Mouse (Mus musculus) thymus, adult 18-20 months (tissue): ENCODE data around the gene Htr6.

Experiments used
- DNase-seq, 2 experiments: peaks; one replicate each; pipeline ENCODE4 v3.0.0; 2022; ENCODE audit warnings: mixed read lengths in 2 of 2

The Htr6 gene

DNA sequence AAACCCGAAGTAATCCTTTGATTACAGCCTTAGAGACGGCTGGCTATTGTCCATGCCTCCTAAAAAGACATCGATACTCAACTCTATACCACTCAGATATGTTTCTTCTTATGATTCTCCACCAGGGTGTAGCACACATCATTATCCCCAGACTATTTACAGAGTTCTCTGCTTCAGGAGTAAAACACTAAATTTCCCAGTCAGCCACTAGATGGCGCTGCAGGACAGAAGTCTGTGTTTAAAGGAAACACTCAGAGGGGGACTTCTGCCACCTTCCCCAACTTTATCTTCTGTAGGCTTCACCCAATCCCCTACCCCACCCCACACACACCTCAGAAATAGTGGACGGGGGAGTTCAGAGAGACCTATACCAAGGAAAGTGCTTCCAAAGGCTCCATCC is 10.7 kb upstream of the Htr6 start:
- DNase-seq = peak; percentile 26 to 47

DNA sequence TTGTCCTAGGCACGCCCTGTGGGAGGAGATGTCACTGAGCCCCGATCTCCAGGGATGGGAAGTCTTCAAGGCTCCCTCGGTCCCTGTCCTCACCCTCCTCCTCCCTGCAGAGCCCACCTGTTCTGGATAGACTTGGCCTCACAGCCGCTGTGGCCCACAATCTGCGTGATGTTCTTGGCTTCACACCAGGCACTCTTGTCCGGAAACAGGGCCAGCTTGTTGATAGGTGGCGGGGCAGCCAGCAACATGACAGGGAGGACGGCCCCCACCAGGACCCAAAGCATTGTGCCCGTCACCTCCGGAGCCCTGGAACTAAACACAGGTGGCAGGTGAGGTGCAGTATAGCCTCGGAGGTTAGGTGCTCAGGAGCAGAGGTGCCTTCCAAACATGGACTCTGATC is 10.0 kb upstream of the Htr6 start:
- DNase-seq = no peak

DNA sequence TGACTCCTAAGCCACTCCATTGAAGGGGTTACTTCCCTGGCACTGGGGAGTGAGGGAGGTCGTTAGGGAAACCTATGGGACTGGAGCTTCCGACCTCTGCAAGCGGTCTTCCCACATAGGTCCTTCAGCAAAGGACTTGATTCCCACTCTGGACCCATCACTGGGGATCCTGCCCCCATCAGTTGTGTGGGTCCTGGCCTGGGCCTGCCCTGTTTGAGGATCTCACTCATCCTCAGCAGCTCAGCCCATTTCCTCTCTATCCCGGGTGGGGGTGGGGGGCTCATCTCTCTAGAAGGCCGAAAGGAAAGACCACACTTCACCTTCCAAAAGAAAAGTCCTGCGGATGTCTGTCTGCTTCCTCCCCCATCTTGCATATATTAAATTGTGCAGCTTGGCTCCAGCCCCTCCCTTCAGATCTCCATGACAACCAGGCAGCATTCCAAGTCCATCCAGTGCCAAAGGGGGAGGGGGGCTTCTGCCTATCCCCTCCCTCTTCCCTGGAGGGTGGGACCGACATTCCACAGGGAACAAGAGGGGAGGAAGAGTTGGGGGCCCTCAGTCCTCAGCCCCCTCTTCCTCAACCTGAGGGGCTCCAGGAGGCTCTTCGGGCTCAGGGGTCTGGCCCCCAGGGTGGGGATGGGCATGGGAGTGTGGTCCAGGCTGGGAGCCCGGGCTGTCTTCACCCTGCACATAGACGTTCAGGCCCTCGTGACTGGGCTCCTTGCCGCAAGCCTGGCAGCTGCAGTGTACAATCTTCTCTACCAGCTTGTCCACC is 7.6 kb upstream of the Htr6 start:
- no peak for DNase-seq

DNA sequence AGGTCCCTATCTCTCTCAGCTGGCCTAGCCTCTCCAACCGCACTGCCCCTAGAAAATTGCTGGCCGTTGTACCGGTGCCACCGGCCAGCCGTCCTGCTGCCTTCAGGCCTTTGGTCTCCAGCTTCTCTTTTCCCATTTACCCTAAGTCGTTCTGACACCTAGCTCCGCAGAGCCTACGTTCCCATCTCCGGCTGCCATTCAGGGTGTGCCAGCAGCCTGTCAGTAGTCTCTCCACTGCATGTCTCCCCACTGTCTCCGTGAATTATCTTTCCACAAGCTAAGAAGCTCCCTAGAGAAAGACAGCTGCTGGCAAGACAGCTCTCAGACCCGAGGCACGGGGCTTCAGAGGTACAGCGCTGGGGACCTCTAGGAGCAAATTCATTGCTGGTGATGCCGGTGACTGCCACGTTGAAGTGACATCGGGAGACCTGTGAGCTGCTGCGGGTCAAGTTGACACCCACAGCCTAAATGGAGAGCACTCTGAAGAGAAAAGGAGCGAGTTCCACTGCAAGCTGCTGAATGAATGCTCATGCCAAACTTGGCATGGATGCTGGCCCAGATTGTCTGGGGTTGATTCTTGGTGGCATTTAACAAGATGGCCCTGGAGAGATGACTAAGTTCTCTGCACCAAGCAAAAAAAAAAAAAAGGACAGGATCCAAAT is 6.0 kb upstream of the Htr6 start:
- DNase-seq = no peak

DNA sequence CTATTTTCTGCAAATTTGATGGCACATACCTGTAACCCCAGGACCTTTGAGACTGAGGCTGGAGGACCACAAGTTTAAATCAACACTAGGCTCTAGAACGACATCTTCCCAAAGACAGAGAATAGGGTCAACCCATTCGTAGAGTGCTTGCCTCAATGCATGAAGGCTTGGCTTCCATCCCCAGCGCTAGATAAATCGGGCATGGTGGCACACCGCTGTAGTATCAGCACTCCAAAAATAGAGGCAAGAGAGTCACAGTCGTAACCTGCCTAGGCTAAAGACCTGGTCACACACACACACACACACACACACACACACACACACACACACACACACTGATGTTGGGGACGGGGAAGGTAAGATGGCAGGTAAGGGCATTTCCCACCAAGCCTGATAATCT is 4.9 kb upstream of the Htr6 start:
- no peak for DNase-seq

DNA sequence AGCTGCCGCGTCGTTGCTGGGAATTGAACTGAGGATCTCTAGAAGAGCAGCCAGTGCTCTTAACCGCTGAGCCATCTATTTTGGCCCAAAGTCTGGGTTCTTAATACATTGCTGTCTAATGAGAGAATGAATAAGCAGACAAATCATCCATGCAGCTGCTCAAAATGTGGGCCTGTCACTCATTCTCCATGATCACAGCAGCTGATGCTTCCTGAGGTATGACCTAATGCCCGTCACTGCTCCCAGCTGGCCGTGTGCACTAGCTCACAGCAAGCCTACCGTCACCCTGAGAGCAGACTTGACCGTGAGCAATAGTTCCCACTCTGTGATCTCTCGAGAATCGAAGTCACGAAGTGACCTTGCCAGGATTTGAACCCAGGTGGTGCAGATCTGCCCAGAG is 4.1 kb upstream of the Htr6 start:
- no peak for DNase-seq

DNA sequence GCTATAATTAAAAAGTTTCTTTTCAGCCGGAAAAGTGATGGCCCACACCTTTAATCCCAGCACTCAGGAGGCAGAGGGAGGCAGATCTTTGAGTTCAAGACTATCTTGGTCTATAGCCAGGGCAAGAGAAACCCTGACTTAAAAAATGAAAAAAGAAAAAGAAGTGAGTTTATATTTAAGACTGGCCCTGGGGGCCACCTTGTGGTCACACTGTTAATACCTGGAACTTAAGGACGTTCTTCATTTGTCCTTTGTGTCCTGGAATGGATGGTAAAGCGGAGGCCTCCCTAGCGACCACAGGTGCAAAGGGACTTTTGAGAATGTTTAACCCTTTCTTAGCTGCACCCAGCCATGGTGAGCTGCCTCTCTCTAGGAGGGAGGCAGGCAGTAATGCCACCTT is 3.4 kb upstream of the Htr6 start:
- no peak for DNase-seq

DNA sequence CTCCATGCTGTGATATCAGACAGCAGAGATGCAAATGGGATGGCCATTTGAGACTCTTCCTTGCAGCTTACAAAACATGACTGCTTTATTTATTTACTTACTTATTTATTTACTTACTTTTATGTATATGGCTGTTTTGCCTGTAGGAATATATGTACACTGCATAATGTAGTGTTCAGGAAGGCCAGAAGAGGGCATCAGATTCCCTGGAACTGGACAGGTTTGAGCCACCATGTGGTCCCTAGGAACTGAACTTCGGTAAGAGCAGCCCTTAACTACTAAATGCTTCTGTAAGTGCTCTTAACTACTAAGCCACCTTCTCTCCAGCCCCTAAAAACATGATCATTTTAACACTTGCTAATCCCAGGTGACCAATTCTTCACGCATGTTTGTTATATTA is 2.9 kb upstream of the Htr6 start:
- no peak for DNase-seq

DNA sequence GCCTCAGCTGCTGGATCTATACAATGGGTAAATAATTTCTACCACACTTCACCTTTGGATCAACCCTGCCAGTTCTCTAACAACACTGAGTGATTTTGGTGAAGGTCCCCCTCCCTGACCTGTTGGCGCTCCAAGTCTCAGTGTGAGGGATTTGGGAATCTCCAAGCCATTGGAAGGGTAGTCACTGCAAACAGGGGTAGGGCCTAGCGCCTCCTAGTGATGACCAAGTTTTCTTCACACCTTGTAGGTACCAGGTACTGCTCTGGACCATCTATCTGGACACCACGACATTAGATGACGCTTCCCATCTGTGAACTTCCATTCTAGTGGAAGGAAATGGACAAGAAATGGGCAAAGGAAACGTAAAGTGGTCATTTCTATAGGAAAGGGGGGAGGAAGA is 545 bp upstream of the Htr6 start:
- no peak for DNase-seq

DNA sequence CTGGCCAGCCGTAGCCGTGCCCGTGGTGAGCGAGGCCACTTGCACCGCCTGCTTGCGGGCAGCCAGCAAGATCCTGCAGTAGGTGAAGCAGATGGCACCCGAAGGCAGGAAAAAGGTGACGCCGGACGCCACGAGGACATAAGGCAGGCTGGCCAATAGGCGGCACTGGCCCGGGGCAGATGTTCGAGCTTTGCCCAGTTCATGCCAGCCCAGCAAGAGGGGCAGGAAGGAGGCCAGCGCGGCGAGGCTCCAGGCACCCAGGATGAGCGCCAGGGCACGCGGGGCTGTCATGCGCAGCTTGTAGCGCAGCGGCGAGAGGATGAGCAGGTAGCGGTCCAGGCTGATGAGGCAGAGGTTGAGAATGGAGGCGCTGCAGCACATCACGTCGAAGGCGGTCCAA is 1.3 kb downstream of the Htr6 start:
- no peak for DNase-seq

DNA sequence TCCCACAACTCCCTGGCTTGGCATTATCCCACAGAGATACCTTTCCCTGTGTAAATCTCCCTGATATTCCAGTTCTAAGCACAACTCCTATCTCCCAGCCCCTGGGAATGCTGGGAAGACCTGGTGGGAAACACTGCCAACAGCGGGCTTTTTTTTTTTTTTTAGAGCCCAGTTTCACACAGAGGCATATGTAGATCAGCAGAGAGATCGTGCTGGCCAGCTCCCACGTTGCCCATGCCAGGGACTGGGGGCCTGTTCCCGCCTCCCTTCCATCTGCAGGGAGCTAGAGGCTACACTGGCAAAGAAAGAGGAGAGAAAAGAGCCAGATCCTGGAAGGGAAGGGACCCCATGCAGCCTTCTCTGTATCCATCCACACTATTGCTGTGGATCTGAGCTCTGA is 7.1 kb downstream of the Htr6 start:
- DNase-seq = no peak

DNA sequence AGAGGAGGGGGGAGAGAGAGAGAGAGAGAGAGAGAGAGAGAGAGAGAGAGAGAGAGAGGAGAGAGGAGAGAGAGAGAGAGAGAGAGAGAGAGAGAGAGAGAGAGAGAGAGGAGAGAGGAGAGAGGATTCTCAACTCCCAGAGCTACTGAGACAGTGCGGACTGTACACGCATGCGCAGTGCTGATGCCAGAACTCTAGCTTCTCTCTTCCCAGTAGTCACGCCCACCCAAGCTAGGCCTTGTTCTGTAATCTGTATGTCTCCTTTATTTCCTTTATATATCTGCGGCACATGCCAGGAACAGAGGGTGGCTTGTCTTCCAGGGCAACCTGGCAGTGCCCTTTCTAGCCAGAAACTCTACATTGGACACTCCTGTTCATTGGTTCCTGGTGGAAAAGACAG is 10.5 kb downstream of the Htr6 start:
- DNase-seq = no peak

DNA sequence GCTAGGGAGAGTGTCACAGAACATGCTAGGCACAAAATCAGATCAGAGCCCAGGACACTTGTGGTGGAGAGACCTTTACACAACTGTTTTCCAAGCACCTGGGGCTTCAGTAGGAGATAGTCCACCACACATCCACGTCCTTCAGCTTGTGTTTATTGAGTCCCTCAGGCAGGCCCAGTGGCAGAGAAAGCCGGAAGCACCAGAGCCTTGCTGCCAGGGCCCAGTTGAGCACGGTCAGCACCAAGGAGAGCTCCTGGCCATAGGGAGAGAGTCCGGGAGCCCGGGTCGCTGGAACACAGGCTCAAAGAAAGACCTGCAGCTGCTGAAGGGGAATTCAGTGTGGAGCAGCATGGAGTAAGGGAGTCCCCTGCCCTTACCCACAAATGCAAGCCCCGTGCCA is 15.8 kb downstream of the Htr6 start:
- no peak for DNase-seq

DNA sequence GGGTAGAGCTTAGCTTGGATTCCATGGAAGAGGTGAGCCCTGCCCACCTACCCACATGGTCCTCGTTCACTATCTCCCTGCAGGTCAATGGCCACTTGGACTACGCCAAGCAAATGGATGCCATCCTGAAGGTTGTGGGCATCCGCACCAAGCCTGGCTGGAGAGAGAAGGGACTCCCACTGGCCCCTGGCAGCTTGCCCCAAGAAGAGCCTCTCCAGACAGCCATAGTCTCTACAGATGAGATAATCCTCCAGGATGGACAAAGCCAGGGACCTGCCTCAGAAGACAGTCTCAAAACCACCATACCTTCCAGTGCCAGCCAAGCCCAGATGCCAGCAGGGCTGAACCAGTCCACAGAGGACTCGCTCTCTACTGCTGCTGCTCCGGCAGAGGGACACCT is 17.3 kb downstream of the Htr6 start:
- DNase-seq = no peak

DNA sequence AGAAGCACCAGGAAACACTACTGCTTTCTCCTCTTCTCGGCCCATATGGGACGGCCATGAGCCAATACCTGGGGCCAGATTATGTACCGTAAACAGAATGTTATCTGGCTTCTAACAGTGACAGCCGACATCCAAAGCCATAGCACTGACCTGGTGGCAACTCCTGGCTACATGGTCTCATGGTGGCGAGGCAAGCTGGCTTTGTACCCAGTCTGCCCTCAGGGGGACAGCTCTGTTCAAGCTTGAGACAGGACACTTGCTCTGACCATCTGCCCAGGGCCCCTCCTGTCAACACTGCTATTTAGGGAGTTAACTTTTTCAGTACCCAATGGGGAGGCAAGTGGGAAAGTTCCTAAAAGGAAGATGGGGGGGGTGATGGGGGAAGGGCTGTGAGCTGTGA is 18.1 kb downstream of the Htr6 start:
- DNase-seq = no peak

DNA sequence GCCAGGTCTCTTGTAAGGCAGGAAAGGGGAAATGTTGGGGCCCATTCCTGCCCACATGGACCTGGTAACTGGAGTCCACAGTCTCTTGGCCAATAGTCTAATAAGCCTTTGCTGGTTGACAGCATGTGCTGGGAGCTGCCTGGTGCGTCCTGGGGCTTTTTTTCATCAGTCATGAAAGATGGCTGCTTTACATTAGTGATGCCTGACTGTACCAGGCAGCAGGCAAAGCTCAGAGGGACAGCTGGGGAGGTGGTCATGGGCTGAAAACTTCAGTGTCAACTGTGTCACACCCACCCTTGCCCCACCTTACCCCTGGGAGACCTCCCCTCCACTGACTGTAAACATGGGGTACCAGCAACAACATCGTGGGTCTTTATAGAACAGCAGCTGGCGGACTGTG is 19.6 kb downstream of the Htr6 start:
- no peak for DNase-seq

DNA sequence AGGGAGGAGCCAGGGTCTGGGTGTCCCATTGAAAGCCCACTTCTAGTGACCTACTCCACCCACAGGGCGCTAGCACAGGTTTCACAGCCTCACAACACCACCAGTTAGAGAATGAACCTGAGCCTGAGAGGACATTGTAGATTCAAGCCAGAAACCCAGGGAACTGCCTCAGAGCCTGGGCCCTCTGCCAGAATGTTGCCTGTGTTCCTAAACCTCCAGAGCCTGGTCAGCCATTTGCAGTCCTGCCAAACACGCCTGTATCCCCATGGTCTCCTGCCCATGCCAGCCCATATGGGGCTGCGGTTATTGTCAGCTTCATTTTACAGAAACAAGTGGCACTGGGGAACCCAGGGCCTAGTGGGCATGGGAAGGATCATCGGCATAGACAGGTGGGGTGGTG is 20.0 kb downstream of the Htr6 start:
- no peak for DNase-seq

DNA sequence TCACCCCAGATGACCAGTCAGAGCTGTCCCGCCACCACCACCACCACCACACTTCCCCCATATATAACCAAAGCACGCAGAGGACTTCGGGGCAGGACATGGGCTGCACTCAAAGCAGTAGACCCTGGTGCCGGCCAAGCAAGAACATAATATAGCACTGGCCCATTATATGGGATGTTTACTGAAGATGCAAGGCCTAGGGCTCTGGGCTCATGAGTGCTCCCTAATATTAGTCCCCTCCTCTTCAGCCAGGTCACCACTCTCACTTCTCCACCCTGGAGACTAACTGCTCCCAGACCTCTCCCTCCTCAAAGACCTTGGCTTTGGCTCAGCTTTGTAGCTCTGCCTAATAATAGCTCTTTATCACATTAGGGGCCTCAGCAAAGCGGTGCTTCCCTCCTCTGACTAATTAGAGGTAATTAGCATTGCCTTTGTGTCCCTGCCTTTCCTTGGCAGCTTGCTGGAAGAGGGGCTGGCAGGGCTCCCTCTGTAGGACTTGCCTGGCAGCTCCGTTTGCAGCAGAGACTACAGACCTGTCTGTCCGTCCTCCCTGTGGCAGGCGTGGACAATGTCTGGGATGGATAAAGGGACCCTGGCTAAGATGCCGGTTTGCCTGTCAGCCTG is 21.0 kb downstream of the Htr6 start:
- DNase-seq = no peak

DNA sequence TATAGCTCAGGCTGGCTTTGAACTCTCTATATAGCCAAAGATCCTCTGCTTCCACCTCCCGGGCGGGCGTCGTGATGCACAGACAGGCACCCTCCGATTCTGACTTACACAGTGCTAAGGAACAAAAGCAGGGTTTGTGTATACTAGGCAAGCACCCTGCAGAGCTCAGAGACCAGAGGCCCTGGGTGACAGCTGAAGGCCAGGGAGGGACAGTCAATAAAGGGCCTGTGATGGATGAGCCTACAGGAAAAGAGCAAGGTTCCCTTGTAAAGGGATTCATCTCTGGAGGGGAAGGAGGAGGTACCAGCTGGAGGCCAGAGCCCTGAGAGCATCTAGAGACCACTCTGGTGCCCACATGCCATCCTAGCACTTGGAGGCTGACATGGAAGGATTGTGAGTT is 22.0 kb downstream of the Htr6 start:
- no peak for DNase-seq

DNA sequence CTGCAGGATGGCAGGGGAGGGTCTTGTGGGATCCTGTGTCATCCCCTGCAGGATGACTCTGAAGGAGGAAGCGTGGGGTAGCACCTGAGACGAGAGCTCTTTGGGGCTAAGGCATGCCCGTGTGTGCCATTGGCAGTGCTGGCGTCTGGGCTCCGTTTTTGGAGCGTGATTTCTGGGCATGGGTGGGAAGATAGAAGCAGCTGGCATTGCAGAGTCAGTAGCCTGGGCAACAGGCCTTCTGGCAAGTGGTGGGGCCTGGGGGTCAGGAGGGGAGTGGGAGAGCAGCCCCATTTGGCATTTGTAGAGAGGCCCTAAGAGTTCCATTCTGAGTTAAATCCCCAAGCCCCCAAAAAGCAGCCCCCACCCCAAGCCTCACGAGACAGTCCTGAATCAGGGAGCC is 22.6 kb downstream of the Htr6 start:
- DNase-seq = no peak

DNA sequence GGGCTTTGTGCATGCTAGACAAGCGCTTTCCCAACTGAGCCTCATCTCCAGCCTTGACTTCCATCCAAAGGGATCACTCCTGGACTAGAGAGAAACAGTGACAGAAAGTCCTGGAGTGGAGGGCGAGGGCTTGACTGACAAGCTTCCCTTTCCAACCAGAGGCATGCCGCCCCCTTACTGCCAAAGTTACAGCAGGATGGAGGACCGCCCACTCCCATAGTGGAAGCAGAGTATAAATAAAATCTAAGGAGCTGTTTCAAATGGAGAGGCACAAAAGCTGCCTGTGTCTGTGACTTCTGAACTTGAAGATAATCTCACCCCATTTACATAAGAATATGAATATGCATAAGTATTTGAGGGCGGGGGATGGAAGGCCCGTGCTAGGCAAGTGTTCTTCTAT is 26.9 kb downstream of the Htr6 start:
- no peak for DNase-seq

DNA sequence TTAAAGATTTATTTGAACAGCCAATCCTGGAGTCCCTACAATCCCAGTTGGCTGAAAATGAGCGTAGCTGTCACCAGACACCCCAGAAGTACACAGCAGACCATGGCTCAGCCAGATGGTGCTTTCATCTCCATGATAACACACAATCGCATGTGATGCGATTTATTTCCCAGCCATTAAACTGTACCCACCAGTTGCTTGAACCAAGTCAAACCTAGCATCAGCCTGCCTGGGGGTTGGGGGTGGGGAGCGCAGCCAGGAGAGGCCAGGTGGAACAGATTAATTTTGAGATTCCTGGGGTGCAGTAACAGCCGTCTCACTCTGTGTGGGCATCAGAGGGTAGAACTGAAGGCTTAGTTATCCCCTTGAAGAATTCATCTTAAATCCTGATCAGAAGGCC is 29.0 kb downstream of the Htr6 start:
- no peak for DNase-seq

DNA sequence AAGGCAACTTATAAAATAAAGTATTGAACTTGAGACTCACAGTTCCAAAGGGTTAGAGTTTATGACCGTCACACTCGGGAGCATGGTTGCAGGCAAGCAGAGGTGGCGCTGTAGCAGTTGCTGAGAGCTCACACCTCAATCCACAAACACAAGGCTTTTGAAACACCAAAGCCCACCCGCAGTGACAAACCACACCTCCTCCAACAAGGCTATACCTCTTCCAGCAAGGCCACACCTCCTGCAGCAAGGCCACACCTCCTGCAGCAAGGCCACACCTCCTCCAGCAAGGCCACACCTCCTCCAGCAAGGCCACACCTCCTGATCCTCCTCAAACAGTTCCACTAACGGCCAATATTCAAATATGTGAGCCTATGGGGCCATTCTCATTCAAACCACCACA is 30.8 kb downstream of the Htr6 start:
- no peak for DNase-seq

DNA sequence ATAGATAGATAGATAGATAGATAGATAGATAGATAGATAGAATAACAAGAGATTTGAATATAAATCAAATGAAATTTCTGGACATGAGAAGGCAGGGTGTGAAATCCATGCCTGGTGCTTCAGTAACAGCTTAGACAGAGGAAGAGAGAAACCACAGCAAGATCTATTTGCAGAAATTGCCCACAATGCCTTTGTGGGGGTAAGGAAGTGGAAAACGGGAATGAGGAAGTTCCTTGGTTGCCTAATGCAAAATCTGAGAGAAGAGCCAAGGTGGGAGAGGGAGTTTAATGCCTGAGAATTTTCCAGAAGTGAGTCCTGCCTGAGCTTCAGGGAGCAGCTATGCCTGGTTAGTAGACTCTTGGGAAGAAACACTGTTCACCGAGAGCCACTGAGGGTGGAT is 31.8 kb downstream of the Htr6 start:
- no peak for DNase-seq

DNA sequence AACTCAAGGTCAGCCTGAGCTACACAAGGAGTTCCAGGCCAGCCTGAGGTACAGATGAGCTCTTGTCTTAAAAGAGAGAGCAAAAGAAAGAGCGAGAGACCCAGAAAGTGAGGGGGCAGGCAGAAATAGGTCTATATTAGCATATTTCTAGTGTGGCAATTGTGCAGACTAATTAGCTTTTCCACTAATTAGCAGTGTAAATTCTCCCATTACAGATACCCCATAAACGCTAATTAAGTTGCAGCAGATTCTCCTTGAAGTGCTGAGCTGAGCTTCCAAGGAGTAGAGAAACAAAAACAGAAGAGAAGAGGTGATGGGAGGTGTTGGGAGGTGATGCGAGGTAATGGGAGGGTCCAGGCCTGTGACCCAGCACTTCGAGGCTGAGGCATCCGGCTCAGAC is 32.8 kb downstream of the Htr6 start:
- DNase-seq = no peak
